Mouse (Mus musculus): Measurements from ENCODE around the gene Tenm3. TPM values are rescaled to one million over a fixed set of nuclear protein-coding genes. Genes with fewer than 3 reads are reported as not detected.
"Not testable (repeated sequence)": the region's sequence is repeated elsewhere in the genome, so short reads cannot be mapped to it uniquely, and the experiment has no call there.

The Tenm3 gene
- polyA plus RNA-seq, 1 experiment = 3.1 TPM

DNA sequence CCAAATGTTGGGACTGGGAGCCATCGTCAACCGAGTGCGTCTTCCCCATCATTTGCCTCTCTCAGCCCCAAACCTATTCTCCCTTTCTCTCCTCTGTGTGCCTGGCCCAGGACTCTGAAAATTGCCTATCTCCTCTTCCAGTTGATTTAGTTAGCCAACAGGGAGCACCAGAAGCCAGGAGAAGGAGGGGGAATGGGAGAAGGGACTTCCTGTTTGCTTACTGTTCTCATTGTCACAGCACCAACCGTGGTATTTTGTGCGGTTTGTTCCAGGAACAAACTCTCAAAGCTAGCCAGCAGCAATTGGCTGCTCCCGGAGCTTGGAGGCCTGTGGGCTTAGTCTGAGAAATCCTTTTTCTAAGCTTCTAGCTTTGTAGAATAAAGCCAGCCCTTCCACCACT lies 636.2 kb downstream of the Tenm3 start:
- DNase-seq (ENCODE audit: low read depth) = no peak

GRCm38 (mm10) chr8:48206922-48207321 lies 636.8 kb downstream of the Tenm3 start:
- DNase-seq (ENCODE audit: low read depth) = no peak

DNA sequence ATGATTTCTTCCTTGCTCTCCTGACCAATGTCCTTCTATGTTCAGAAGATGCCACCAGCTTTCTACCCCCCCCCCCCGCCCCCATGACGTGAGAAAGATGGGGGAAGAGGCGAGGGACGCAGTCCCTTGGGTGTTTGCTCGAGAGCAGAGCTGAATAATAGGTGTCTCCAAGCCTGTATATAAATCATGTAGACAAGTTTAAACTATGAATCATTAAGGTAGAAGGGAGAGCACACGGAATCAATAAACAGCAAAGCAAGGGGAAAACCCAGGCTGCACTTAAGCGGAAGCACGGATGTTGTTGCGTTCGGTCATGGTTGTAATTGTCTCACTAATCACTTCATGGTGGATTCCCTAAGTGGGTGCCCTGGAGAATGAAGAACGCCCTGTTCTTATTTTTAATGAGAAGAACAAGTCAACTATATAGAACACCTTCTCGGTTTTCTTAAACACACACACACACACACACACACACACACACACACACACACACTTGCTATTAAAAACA lies 638.9 kb downstream of the Tenm3 start:
- DNase-seq (ENCODE audit: low read depth) = no peak

GRCm38 (mm10) chr8:48204114-48204837 lies 639.5 kb downstream of the Tenm3 start:
- DNase-seq (ENCODE audit: low read depth) = no peak

DNA sequence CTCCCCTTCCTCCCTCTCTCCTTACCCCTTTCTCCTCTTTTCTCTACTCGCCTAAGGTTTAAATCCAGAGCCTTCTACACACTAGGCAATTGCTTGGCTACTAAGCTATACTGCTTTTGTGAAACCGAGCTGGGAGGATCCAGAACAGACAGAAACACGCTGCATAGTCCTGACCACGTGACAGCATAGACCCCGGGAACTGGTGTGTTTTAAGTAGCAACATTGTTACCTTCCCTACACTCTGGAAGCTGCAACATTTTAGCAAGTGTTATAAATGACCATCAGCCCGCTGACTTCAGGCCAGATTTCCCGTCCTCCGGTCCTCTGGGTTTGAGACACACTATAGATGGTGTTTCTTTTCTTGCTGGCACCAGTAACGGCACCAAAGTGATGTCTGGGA lies 640.1 kb downstream of the Tenm3 start:
- DNase-seq (ENCODE audit: low read depth) = no peak

- no peak for DNase-seq (ENCODE audit: low read depth)
These were observed 640.6 kb downstream of the Tenm3 start for GRCm38 (mm10) chr8:48203161-48203560.

GRCm38 (mm10) chr8:48202632-48203031 lies 641.1 kb downstream of the Tenm3 start:
- DNase-seq (ENCODE audit: low read depth) = no peak

GRCm38 (mm10) chr8:48199171-48199570 lies 644.6 kb downstream of the Tenm3 start:
- no peak for DNase-seq (ENCODE audit: low read depth)

DNA sequence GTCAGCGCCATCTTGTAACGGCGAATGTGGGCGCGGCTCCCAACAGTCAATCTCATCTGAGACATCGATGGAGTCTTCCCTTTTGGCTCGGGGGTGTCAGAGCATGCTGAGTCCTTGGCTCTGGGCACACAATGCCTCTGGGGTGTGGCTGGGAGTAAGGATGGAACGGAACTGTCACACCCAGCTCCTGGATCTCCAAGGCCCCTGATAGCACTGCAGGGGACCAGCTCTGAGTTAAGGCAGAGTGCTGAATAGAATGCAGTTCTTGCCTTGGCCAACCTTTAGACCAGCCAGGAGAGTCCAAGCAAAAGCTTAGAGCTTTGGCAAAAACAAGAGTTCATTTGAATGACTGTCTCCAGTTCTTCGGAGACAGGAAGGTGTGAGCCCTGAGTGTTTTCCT lies 647.8 kb downstream of the Tenm3 start:
- DNase-seq (ENCODE audit: low read depth) = no peak

DNA sequence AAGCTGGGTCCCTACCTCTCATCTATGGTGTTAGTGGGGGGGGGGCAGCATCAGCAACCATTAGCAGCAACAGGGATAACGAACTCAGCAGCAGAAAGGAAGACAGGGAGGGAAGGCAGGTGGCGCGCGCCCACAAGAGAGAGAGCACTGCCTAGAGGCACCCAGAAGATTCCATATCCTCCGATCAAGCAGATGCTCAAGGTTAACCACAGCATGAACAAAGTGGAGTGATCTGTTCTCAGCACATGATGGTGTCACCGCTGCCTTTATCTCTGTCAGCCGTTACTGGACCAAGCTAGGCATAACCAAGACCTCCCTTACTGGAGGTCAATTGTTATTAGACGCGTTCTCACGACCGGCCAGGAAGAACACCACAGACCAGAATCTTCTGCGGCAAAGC lies 655.2 kb downstream of the Tenm3 start:
- DNase-seq (ENCODE audit: low read depth) = no peak

DNA sequence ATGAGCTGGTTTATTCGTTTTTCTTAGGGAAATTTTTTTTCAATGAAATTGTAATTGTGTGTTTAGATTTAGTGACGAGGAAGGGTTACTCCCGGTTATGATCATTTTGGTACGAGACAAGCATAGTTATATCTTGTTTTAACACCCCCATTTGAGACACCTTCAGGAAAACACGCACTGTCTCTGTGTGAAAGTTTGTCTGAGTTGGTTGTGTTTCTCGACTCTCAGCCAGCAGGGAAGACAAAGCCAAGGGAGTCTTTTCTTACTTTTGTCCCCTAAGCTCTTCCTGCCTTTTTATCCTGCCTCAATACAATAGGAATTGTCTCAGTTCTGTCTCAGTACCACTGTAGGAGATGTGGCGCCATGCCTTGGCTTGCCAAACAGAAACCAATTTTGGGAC lies 660.0 kb downstream of the Tenm3 start:
- DNase-seq (ENCODE audit: low read depth) = no peak

- DNase-seq (ENCODE audit: low read depth) = no peak
These were observed 662.8 kb downstream of the Tenm3 start for GRCm38 (mm10) chr8:48181000-48181399.

GRCm38 (mm10) chr8:48180146-48180545 lies 663.6 kb downstream of the Tenm3 start:
- DNase-seq (ENCODE audit: low read depth) = not testable (repeated sequence)

DNA sequence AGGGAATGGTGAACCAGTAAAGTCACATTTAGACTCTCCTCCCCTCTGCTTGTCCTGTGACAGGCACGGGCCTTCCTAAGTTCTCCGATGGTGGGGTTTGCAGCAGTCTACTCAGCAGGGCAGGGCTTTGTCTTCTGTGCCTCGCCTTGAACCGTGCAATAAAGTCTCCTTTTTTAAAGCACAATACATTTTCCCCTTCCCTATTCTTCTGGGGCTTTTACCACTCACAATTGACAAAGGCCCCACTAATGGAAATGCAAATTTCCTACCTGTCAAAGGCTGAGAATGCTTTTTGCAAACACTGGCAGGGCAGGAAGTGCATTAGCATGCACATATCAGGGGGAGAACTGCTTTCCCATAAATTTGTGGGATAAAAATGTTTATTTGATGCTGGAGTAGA lies 664.8 kb downstream of the Tenm3 start:
- DNase-seq (ENCODE audit: low read depth) = no peak

DNA sequence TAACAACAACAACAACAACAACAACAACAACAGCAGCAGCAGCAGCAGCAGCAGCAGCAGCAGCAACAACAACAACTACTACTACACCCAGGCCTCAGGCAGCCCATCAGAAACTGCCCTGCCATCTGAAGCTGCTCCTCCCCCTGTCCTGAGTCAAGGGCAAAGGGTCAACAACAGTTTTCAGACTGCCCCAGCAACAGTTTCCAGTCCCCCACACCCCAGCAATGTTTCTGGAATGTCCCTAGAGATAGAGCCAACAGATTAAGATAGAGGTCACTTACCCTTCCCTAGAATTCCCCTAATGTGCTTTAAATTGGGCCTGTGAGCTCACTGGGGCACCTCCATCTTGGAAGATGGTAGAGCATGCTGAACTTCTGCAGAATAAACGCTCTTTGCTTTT lies 665.9 kb downstream of the Tenm3 start:
- no peak for DNase-seq (ENCODE audit: low read depth)

Data from gonadal fat pad, adult 2 months (tissue).